Mouse (Mus musculus): Measurements from ENCODE around the gene Pla2g5.

DNA sequence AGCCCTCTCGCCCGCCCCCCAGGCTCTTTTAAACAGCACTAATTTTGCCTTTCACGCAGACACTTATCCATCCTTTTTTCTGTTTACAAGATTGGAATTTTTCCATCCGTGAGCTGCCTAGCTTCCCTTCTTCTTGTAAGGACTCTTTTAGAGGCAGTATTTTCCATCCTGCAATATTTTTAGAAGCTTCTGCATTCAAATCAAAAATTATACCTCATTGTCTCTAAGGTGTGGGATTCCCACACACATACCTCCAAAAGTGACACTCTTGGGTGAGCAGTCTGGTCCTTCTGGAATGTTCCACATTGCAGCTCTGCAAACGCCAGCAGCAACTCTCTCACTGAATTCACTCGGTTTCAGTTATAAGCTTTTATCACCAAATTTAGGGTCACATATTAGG lies 10.3 kb downstream of the Pla2g5 start:
- TF ChIP-seq CTCF (IDR thresholded peaks at IDR 0.05; ENCODE audit: borderline replicate concordance, insufficient read depth, low read length) (no peak), POLR2A (IDR thresholded peaks at IDR 0.05; ENCODE audit: low read depth, low read length) (no peak)

All from embryonic fibroblast, embryonic 13.5 days (primary cell).